Mouse (Mus musculus): ENCODE measurements around the gene N4bp3.

- TF ChIP-seq CTCF (IDR thresholded peaks at IDR 0.05; ENCODE audit: low read depth) (no peak), EP300 (IDR thresholded peaks at IDR 0.05; ENCODE audit: low read depth) (no peak)
Measured at GRCm38 (mm10) chr11:51679466-51679865, 28.8 kb upstream of the N4bp3 start.

Measured in liver, postnatal 0 days (tissue).